Mouse (Mus musculus): ENCODE results near the gene Eaf2. TPM values are rescaled to one million over a fixed set of nuclear protein-coding genes. Genes with fewer than 3 reads are reported as not detected.

The Eaf2 gene
- polyA plus RNA-seq, 1 experiment from 2014 or later = 2.5 TPM

DNA sequence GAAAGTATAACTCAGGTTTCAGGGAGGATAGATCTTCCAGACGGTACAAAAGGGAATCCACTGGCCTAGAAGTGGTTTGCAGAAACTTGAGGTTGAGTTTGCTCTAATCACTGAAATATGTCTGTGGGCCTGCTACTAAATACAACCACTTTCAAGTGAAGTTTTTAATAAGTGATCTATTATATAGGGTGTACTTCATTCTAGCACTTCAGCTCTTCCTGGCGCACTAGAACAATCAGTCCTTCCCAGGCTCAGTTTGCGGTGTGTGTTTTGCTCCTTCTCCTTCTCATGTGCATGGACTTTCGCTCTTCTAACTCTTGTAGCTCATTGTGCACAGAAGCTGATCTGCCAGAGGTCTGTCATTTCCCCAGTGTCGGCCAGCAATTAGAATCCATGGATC is 101.8 kb downstream of the Eaf2 start:
- Histone ChIP-seq H3K36me3 (ENCODE audit: control insufficient read depth, insufficient read depth, low read length) (no peaks in the 10 kb centered on the region), H3K9ac (ENCODE audit: low read length) (no peak overlapping the region), H3K27me3 (replicated peaks; ENCODE audit: control insufficient read depth, insufficient read depth, low read length) (no peaks in the 10 kb centered on the region), H3K9me3 (ENCODE audit: control insufficient read depth, low read length) (no peaks in the 10 kb centered on the region), H3K4me3 (ENCODE audit: low read depth, low read length) (no peak overlapping the region), H3K4me2 (ENCODE audit: low read length) (no peak overlapping the region), H3K27ac (ENCODE audit: low read depth) (no peak overlapping the region), H3K4me1 (replicated peaks; ENCODE audit: control insufficient read depth, insufficient read depth, low read length) (no peaks in the 10 kb centered on the region)
- DNase-seq (ENCODE audit: low spot score) (no peak), ATAC-seq (replicated peaks; ENCODE audit: low FRiP score, low TSS enrichment, low read depth) (no peak)
- WGBS = 81% methylated on average over 5 of the region's 5 CpGs

GRCm38 (mm10) chr16:36771703-36772102 is 103.1 kb downstream of the Eaf2 start:
- Histone ChIP-seq H3K27me3 (replicated peaks; ENCODE audit: control insufficient read depth, insufficient read depth, low read length) (no peaks in the 10 kb centered on the region), H3K36me3 (ENCODE audit: control insufficient read depth, insufficient read depth, low read length) (no peaks in the 10 kb centered on the region), H3K4me1 (replicated peaks; ENCODE audit: control insufficient read depth, insufficient read depth, low read length) (no peaks in the 10 kb centered on the region), H3K9ac (ENCODE audit: low read length) (no peak overlapping the region), H3K4me3 (ENCODE audit: low read depth, low read length) (no peak overlapping the region), H3K9me3 (ENCODE audit: control insufficient read depth, low read length) (no peaks in the 10 kb centered on the region), H3K4me2 (ENCODE audit: low read length) (no peak overlapping the region), H3K27ac (ENCODE audit: low read depth) (no peak overlapping the region)
- ATAC-seq (replicated peaks; ENCODE audit: low FRiP score, low TSS enrichment, low read depth) (no peak), DNase-seq (ENCODE audit: low spot score) (no peak)
- WGBS = 94% methylated on average over 3 of the region's 3 CpGs

DNA sequence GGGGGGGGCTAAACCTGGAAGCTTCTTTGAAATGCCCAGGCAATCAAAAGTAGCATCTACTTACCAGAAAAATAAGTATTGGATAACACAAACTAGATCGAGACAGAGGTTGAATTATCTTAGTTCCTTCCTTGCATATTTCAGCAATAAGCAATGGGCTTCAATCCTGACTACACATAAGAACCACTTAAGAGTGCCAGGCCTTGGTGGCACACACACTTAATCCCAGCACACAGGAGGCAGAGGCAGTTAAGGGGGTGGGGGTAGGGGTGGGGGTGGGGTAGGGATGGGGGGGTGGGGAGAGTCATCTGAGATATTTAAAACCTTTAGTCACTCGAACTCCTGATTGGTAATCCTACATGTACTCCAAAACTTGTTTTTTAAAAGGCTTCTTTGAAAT is 103.6 kb downstream of the Eaf2 start:
- no peak overlapping the region for H3K4me3 ChIP-seq (ENCODE audit: low read depth, low read length)
- H3K27ac ChIP-seq (ENCODE audit: low read depth) = no peak overlapping the region
- DNase-seq (ENCODE audit: low spot score) = no peak
- no peak overlapping the region for H3K9ac ChIP-seq (ENCODE audit: low read length)
- H3K4me2 ChIP-seq (ENCODE audit: low read length) = no peak overlapping the region
- H3K9me3 ChIP-seq (ENCODE audit: control insufficient read depth, low read length) = no peaks in the 10 kb centered on the region
- H3K4me1 ChIP-seq (replicated peaks; ENCODE audit: control insufficient read depth, insufficient read depth, low read length) = no peaks in the 10 kb centered on the region
- ATAC-seq (replicated peaks; ENCODE audit: low FRiP score, low TSS enrichment, low read depth) = no peak
- H3K27me3 ChIP-seq (replicated peaks; ENCODE audit: control insufficient read depth, insufficient read depth, low read length) = no peaks in the 10 kb centered on the region
- H3K36me3 ChIP-seq (ENCODE audit: control insufficient read depth, insufficient read depth, low read length) = no peaks in the 10 kb centered on the region
- 80% methylated on average over 2 of the region's 2 CpGs for WGBS

DNA sequence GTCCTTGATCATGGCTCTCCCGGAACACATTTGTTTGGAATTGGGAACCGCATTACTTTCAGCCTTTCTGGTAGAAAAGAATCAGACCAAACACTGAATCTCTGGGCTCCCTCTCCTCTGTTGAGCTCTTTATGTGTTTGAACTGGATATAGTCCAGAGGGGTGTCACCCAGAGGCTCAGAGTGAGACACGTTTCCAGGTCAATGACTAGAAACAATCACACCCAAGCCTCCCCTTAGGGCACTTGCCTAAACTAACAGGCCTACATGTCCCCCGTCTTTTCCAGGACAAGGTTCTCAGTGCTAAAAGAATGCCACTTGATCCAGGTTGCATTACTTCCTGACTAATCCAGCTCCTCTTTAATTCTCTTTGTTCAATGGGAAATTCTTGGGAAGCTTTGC is 104.0 kb downstream of the Eaf2 start:
- H3K4me3 ChIP-seq (ENCODE audit: low read depth, low read length) = no peak overlapping the region
- H3K9ac ChIP-seq (ENCODE audit: low read length) = no peak overlapping the region
- no peaks in the 10 kb centered on the region for H3K27me3 ChIP-seq (replicated peaks; ENCODE audit: control insufficient read depth, insufficient read depth, low read length)
- no peaks in the 10 kb centered on the region for H3K9me3 ChIP-seq (ENCODE audit: control insufficient read depth, low read length)
- no peak overlapping the region for H3K4me2 ChIP-seq (ENCODE audit: low read length)
- DNase-seq (ENCODE audit: low spot score) (no peak), ATAC-seq (replicated peaks; ENCODE audit: low FRiP score, low TSS enrichment, low read depth) (no peak)
- H3K27ac ChIP-seq (ENCODE audit: low read depth) = no peak overlapping the region
- 79% methylated on average over 4 of the region's 4 CpGs for WGBS
- H3K36me3 ChIP-seq (ENCODE audit: control insufficient read depth, insufficient read depth, low read length) = no peaks in the 10 kb centered on the region
- no peaks in the 10 kb centered on the region for H3K4me1 ChIP-seq (replicated peaks; ENCODE audit: control insufficient read depth, insufficient read depth, low read length)

- H3K9me3 ChIP-seq (ENCODE audit: control insufficient read depth, low read length) = no peaks in the 10 kb centered on the region
- H3K4me1 ChIP-seq (replicated peaks; ENCODE audit: control insufficient read depth, insufficient read depth, low read length) = no peaks in the 10 kb centered on the region
- 82% methylated on average over 8 of the region's 13 CpGs for WGBS
- H3K36me3 ChIP-seq (ENCODE audit: control insufficient read depth, insufficient read depth, low read length) = no peaks in the 10 kb centered on the region
- no peak for DNase-seq (ENCODE audit: low spot score)
- ATAC-seq (replicated peaks; ENCODE audit: low FRiP score, low TSS enrichment, low read depth) = no peak
- H3K4me3 ChIP-seq (ENCODE audit: low read depth, low read length) = no peak overlapping the region
- H3K4me2 ChIP-seq (ENCODE audit: low read length) = no peak overlapping the region
- no peaks in the 10 kb centered on the region for H3K27me3 ChIP-seq (replicated peaks; ENCODE audit: control insufficient read depth, insufficient read depth, low read length)
- no peak overlapping the region for H3K9ac ChIP-seq (ENCODE audit: low read length)
- H3K27ac ChIP-seq (ENCODE audit: low read depth) = no peak overlapping the region
These were observed 104.5 kb downstream of the Eaf2 start for GRCm38 (mm10) chr16:36770191-36770771.

DNA sequence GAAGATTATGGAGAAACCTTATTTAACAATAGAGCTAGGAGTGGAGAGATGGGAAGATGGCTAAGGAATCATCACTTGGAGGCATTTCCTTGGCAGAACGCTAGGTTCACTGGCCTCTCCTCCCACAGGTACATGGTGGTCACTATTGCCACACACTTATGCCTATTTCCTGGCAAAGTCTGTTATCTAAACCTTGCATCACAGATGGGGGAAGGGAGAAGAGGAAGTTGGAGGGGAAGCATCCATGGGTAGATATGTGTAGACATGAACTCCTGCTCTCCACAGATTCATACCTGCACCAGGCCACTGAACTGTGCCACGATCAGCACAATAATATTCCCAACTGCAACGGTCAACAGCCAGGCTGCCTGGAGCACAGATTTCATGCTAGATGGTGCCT is 122.8 kb downstream of the Eaf2 start:
- no peak overlapping the region for H3K9ac ChIP-seq (ENCODE audit: low read length)
- no peaks in the 10 kb centered on the region for H3K27me3 ChIP-seq (replicated peaks; ENCODE audit: control insufficient read depth, insufficient read depth, low read length)
- no peak overlapping the region for H3K4me2 ChIP-seq (ENCODE audit: low read length)
- no peaks in the 10 kb centered on the region for H3K36me3 ChIP-seq (ENCODE audit: control insufficient read depth, insufficient read depth, low read length)
- H3K4me3 ChIP-seq (ENCODE audit: low read depth, low read length) = no peak overlapping the region
- no peaks in the 10 kb centered on the region for H3K4me1 ChIP-seq (replicated peaks; ENCODE audit: control insufficient read depth, insufficient read depth, low read length)
- no peak for ATAC-seq (replicated peaks; ENCODE audit: low FRiP score, low TSS enrichment, low read depth)
- 93% methylated on average over 3 of the region's 3 CpGs for WGBS
- DNase-seq (ENCODE audit: low spot score) = no peak
- H3K27ac ChIP-seq (ENCODE audit: low read depth) = no peak overlapping the region
- H3K9me3 ChIP-seq (ENCODE audit: control insufficient read depth, low read length) = no peaks in the 10 kb centered on the region

DNA sequence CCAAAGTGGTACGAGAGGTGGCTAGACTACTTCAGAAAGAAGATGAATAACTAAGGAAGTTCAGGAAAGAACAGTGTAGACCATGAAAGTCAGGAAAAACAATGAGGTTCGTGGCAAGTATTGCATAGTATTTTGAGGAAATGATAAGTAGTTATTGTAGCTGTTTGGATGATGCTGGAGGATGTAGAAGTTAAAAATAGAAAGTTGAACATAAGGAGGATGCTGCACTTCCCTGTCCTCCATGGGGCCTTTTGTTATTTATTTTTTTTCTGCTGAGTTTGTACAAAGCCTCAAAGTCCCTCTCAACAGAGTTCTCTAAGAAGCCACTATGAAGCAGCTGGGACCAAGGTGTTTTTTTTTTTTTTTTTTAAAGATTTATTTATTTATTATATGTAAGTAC is 127.0 kb downstream of the Eaf2 start:
- Histone ChIP-seq H3K27me3 (replicated peaks; ENCODE audit: control insufficient read depth, insufficient read depth, low read length) (no peaks in the 10 kb centered on the region), H3K4me2 (ENCODE audit: low read length) (no peak overlapping the region), H3K36me3 (ENCODE audit: control insufficient read depth, insufficient read depth, low read length) (no peaks in the 10 kb centered on the region), H3K9ac (ENCODE audit: low read length) (no peak overlapping the region), H3K9me3 (ENCODE audit: control insufficient read depth, low read length) (no peaks in the 10 kb centered on the region), H3K4me3 (ENCODE audit: low read depth, low read length) (no peak overlapping the region), H3K27ac (ENCODE audit: low read depth) (no peak overlapping the region), H3K4me1 (replicated peaks; ENCODE audit: control insufficient read depth, insufficient read depth, low read length) (no peaks in the 10 kb centered on the region)
- 56% methylated on average over 2 of the region's 2 CpGs for WGBS
- no peak for DNase-seq (ENCODE audit: low spot score)
- ATAC-seq (replicated peaks; ENCODE audit: low FRiP score, low TSS enrichment, low read depth) = no peak

- no peaks in the 10 kb centered on the region for H3K27me3 ChIP-seq (replicated peaks; ENCODE audit: control insufficient read depth, insufficient read depth, low read length)
- H3K9ac ChIP-seq (ENCODE audit: low read length) = no peak overlapping the region
- no peak overlapping the region for H3K4me3 ChIP-seq (ENCODE audit: low read depth, low read length)
- no peaks in the 10 kb centered on the region for H3K9me3 ChIP-seq (ENCODE audit: control insufficient read depth, low read length)
- no peaks in the 10 kb centered on the region for H3K4me1 ChIP-seq (replicated peaks; ENCODE audit: control insufficient read depth, insufficient read depth, low read length)
- WGBS = 68% methylated on average over 4 of the region's 4 CpGs
- no peak for ATAC-seq (replicated peaks; ENCODE audit: low FRiP score, low TSS enrichment, low read depth)
- H3K36me3 ChIP-seq (ENCODE audit: control insufficient read depth, insufficient read depth, low read length) = no peaks in the 10 kb centered on the region
- H3K27ac ChIP-seq (ENCODE audit: low read depth) = no peak overlapping the region
- H3K4me2 ChIP-seq (ENCODE audit: low read length) = no peak overlapping the region
- no peak for DNase-seq (ENCODE audit: low spot score)
These were observed 127.7 kb downstream of the Eaf2 start for GRCm38 (mm10) chr16:36747068-36747467.

GRCm38 (mm10) chr16:36743580-36743979 is 131.2 kb downstream of the Eaf2 start:
- H3K4me3 ChIP-seq (ENCODE audit: low read depth, low read length) = no peak overlapping the region
- no peak overlapping the region for H3K27ac ChIP-seq (ENCODE audit: low read depth)
- H3K9ac ChIP-seq (ENCODE audit: low read length) = no peak overlapping the region
- no peaks in the 10 kb centered on the region for H3K36me3 ChIP-seq (ENCODE audit: control insufficient read depth, insufficient read depth, low read length)
- no peaks in the 10 kb centered on the region for H3K27me3 ChIP-seq (replicated peaks; ENCODE audit: control insufficient read depth, insufficient read depth, low read length)
- WGBS = 72% methylated on average over 8 of the region's 8 CpGs
- no peaks in the 10 kb centered on the region for H3K9me3 ChIP-seq (ENCODE audit: control insufficient read depth, low read length)
- DNase-seq (ENCODE audit: low spot score) (no peak), ATAC-seq (replicated peaks; ENCODE audit: low FRiP score, low TSS enrichment, low read depth) (no peak)
- H3K4me2 ChIP-seq (ENCODE audit: low read length) = no peak overlapping the region
- H3K4me1 ChIP-seq (replicated peaks; ENCODE audit: control insufficient read depth, insufficient read depth, low read length) = no peaks in the 10 kb centered on the region

Data from intestine, embryonic 14.5 days (tissue).